9 mouse cellular contexts compared by ENCODE assay signal in genomic region chr4:155122444-155123040, GRCm38 (mm10). TPM values are rescaled to one million over a fixed set of nuclear protein-coding genes. Genes with fewer than 3 reads are reported as not detected.
DNase-seq lines count a peak whose midpoint lies in the region; ATAC-seq and TF ChIP-seq lines count a peak whose summit lies in the region.
"Had no signal": no experiment of that assay in that cellular context is flagged by ENCODE, and none has a peak within 500 bp of the region (broad histone marks: within the 10 kb centered on the region; RNA-seq: fewer than 3 reads in every experiment).

No protein-coding gene starts in this region.

- H3K4me1 ChIP-seq in hindbrain, embryonic 15.5 days (replicated peaks), result peaks cover 33% of the 10 kb centered on the region

- H3K4me2 ChIP-seq in hindbrain, embryonic 15.5 days, result peak overlapping the region; percentile 16
- H3K4me2 ChIP-seq in myocyte (ENCODE audit: low read depth), result peak overlapping the region; percentile 60

- no peak for TF ChIP-seq POLR2A in myocyte (IDR thresholded peaks at IDR 0.05; ENCODE audit: insufficient read length, low read depth)

- no peaks in the 10 kb centered on the region for H3K36me3 ChIP-seq in hindbrain, embryonic 15.5 days
- no peaks in the 10 kb centered on the region for H3K36me3 ChIP-seq in myocyte (ENCODE audit: control insufficient read depth, insufficient read depth)

- H3K9ac ChIP-seq in hindbrain, embryonic 15.5 days, result no peak overlapping the region

- H3ac ChIP-seq in myocyte (ENCODE audit: control insufficient read depth, insufficient read length), result no peak overlapping the region

- no peak overlapping the region for H3K4me3 ChIP-seq in hindbrain, embryonic 15.5 days
- H3K4me3 ChIP-seq in myocyte, result no peak overlapping the region

- H3K9me3 ChIP-seq in hindbrain, embryonic 15.5 days, result no peaks in the 10 kb centered on the region

- H3K79me2 ChIP-seq in myocyte (ENCODE audit: control insufficient read depth, insufficient read depth), result no peaks in the 10 kb centered on the region

- H3K27ac ChIP-seq in hindbrain, embryonic 15.5 days (replicated peaks), result peak overlapping the region; percentile 73

- 15% methylated on average over 16 of the region's 16 CpGs for WGBS in hindbrain, embryonic 15.5 days

- DNase-seq in adrenal gland, adult 18-20 months (ENCODE audit: low spot score in 2 of 2), result peak; percentile 54 to 58
- no peak for DNase-seq in adrenal gland, adult 8-10 months
- peak; percentile 90 to 92 for DNase-seq in cerebellum, postnatal 10 days
- peak; percentile 60 for DNase-seq in gastrocnemius, adult 18-20 months (ENCODE audit: low spot score)
- peak; percentile 98 to 99 for DNase-seq in left cerebral cortex, postnatal 14 days (ENCODE audit: low spot score in 2 of 2)

- peak; percentile 61 for ATAC-seq in hindbrain, embryonic 15.5 days (ENCODE audit: low FRiP score, low read depth)
- ATAC-seq in megakaryocyte progenitor cell, adult 5-6 weeks (replicated peaks; ENCODE audit: poor library complexity), result no peak

- intact Hi-C loops in left cerebral cortex, postnatal 14 days (cut with DNase I), result no loop called here

- no peaks in the 10 kb centered on the region for H3K27me3 ChIP-seq in hindbrain, embryonic 15.5 days
- H3K27me3 ChIP-seq in myocyte (ENCODE audit: control insufficient read depth, insufficient read depth, insufficient read length), result no peaks in the 10 kb centered on the region
- H3K27me3 ChIP-seq: megakaryocyte, embryonic 14.5 days had no signal

TF ChIP-seq in myocyte, 11 proteins besides CTCF, POLR2A, EP300 and RAD21:
- TF ChIP-seq MYOG (IDR thresholded peaks at IDR 0.05; ENCODE audit: control insufficient read depth in 1 of 3, insufficient read depth in 1 of 3, insufficient read length in 2 of 3, low read depth in 2 of 3) (peak; percentile 7 to 50 (median 10)), USF1 (IDR thresholded peaks at IDR 0.05; ENCODE audit: low read depth) (peak; percentile 65), MYOD1 (IDR thresholded peaks at IDR 0.05; ENCODE audit: control insufficient read depth in 1 of 3, insufficient read length in 2 of 3, low read depth in 2 of 3) (peak in 2 of 3 experiments; percentile 26 to 58), SRF (IDR thresholded peaks at IDR 0.05; ENCODE audit: control insufficient read depth, insufficient read length, low read depth) (no peak)

RNA-seq across cellular contexts. Expression of gene Morn1, which starts 36.2 kb away (rescaled TPM):
- total RNA-seq in adrenal gland, adult 18-20 months (2021), result 1 to 10 TPM; 6.6 to 9.8 TPM
- total RNA-seq in adrenal gland, adult 8-10 months (2022), result 10 to 100 TPM in 2 of 4 experiments, 1 to 10 TPM in 2; 7.9 to 17.0 (median 12.8) TPM
- total RNA-seq in gastrocnemius, adult 18-20 months (2021), result 1 to 10 TPM in 1 of 2 experiments, under 1 TPM in 1; 1.00 to 1.9 TPM
- 8.1 and 10.0 TPM in 2 replicates for polyA plus RNA-seq in hindbrain, embryonic 15.5 days (2015; fragmentation: Nextera tagmentation; extraction: Ambion mirVana)
- 10 to 100 TPM; 12.1 to 12.9 TPM for total RNA-seq in left cerebral cortex, postnatal 14 days (2021)
- 2.6 TPM for polyA plus RNA-seq in myocyte (2012; fragmentation: generic; extraction: Trizol)
- 0.47 and 0.81 TPM in 2 replicates for total RNA-seq in megakaryocyte progenitor cell, adult 5-6 weeks (2015)
- total RNA-seq in megakaryocyte progenitor cell, adult 5-6 weeks (2017), result 1.7 and 3.6 TPM in 2 replicates

RNA-seq across cellular contexts. Expression of gene Rer1, which starts 36.4 kb away (rescaled TPM):
- total RNA-seq in adrenal gland, adult 18-20 months (2021), result 100 to 1,000 TPM in 1 of 2 experiments, 10 to 100 TPM in 1; 95.4 to 109 TPM
- 100 to 1,000 TPM in 2 of 4 experiments, 10 to 100 TPM in 2; 96.8 to 116 (median 106) TPM for total RNA-seq in adrenal gland, adult 8-10 months (2022)
- total RNA-seq in gastrocnemius, adult 18-20 months (2021), result 10 to 100 TPM; 53.0 to 58.0 TPM
- polyA plus RNA-seq in hindbrain, embryonic 15.5 days (2015; fragmentation: Nextera tagmentation; extraction: Ambion mirVana), result 124 and 125 TPM in 2 replicates
- total RNA-seq in left cerebral cortex, postnatal 14 days (2021), result 10 to 100 TPM; 65.5 to 67.8 TPM
- 117 TPM for polyA plus RNA-seq in myocyte (2012; fragmentation: generic; extraction: Trizol)
- total RNA-seq in megakaryocyte progenitor cell, adult 5-6 weeks (2015), result 123 and 145 TPM in 2 replicates
- total RNA-seq in megakaryocyte progenitor cell, adult 5-6 weeks (2017), result 118 and 126 TPM in 2 replicates

RNA-seq across cellular contexts. Expression of gene Pex10, which starts 55.7 kb away (rescaled TPM):
- total RNA-seq in adrenal gland, adult 18-20 months (2021), result 10 to 100 TPM; 18.2 to 20.3 TPM
- 10 to 100 TPM; 19.3 to 32.9 (median 21.7) TPM for total RNA-seq in adrenal gland, adult 8-10 months (2022)
- total RNA-seq in gastrocnemius, adult 18-20 months (2021), result 10 to 100 TPM; 11.2 to 12.6 TPM
- 22.3 and 23.9 TPM in 2 replicates for polyA plus RNA-seq in hindbrain, embryonic 15.5 days (2015; fragmentation: Nextera tagmentation; extraction: Ambion mirVana)
- total RNA-seq in left cerebral cortex, postnatal 14 days (2021), result 10 to 100 TPM; 21.2 to 23.1 TPM
- polyA plus RNA-seq in myocyte (2012; fragmentation: generic; extraction: Trizol), result 12.4 TPM
- total RNA-seq in megakaryocyte progenitor cell, adult 5-6 weeks (2015), result 5.5 and 6.0 TPM in 2 replicates
- total RNA-seq in megakaryocyte progenitor cell, adult 5-6 weeks (2017), result 13.8 and 18.8 TPM in 2 replicates
